Mouse (Mus musculus) lung, embryonic 15.5 days (tissue): ENCODE measurements around the gene Rtbdn. TPM values are rescaled to one million over a fixed set of nuclear protein-coding genes. Genes with fewer than 3 reads are reported as not detected.

Experiments used
- ATAC-seq: fragments of 200-750 bp; cut with Nextera tagmentation; 2 replicates; pipeline ENCODE4 v1.8.0; 2017; ENCODE audit warnings: moderate number of reproducible peaks, borderline replicate concordance; ENCODE audit not compliant: low FRiP score, low TSS enrichment; ENCODE audit errors: extremely low read depth
- H3K27ac ChIP-seq: fragments of 300-500 bp; sonication (generic); 2 replicates; pipeline ENCODE4 v1.5.1; 2015; ENCODE audit warnings: moderate library complexity, mild to moderate bottlenecking, inconsistent platforms
- H3K27me3 ChIP-seq: fragments of 300-500 bp; sonication (generic); 2 replicates; pipeline ENCODE4 v1.6.1; 2015; ENCODE audit warnings: inconsistent platforms
- H3K36me3 ChIP-seq: fragments of 300-500 bp; sonication (generic); 2 replicates; pipeline ENCODE4 v1.6.1; 2015; ENCODE audit warnings: inconsistent platforms
- H3K4me1 ChIP-seq: fragments of 300-500 bp; sonication (generic); 2 replicates; pipeline ENCODE4 v1.6.1; 2015; ENCODE audit warnings: inconsistent platforms
- H3K4me2 ChIP-seq: fragments of 300-500 bp; sonication (generic); 2 replicates; pipeline ENCODE4 v1.6.1; 2015; ENCODE audit warnings: inconsistent platforms, mild to moderate bottlenecking, moderate library complexity
- H3K4me3 ChIP-seq: fragments of 300-500 bp; sonication (generic); 2 replicates; pipeline ENCODE4 v1.5.1; 2015; ENCODE audit warnings: mild to moderate bottlenecking, inconsistent platforms
- H3K9ac ChIP-seq: fragments of 300-500 bp; sonication (generic); 2 replicates; pipeline ENCODE4 v1.6.1; 2015; ENCODE audit warnings: inconsistent platforms
- H3K9me3 ChIP-seq: fragments of 300-500 bp; sonication (generic); 2 replicates; pipeline ENCODE4 v1.6.1; 2016; ENCODE audit warnings: inconsistent platforms
- WGBS: fragments of 180-500 bp; shearing (Covaris S2); methylation state at CpG from one replicate; pipeline ENCODE4 v1.1.7; 2015; 5-methylcytosine and 5-hydroxymethylcytosine counted together
- polyA plus RNA-seq: library from polyadenylated mRNA; unstranded; fragments of >200 nt; fragmentation: Nextera tagmentation; extraction: Ambion mirVana; gene quantifications from 2 replicates; pipeline ENCODE4 v1.2.1, GENCODE M21; 2015

Rtbdn gene
- polyA plus RNA-seq, 1 experiment from 2014 or later = 0.12 TPM

GRCm38 (mm10) chr8:84967532-84968304, 20.9 kb downstream of the Rtbdn start:
- no peak overlapping the region for H3K27ac ChIP-seq
- no peaks in the 10 kb centered on the region for H3K9me3 ChIP-seq
- no peak for ATAC-seq
- H3K4me1 ChIP-seq = peaks cover 39% of the 10 kb centered on the region
- no peak overlapping the region; the same call in 1 of the 2 replicates for H3K4me3 ChIP-seq
- H3K27me3 ChIP-seq = no peaks in the 10 kb centered on the region
- 88% methylated on average over 13 of the region's 13 CpGs for WGBS
- H3K4me2 ChIP-seq = 0 out of 2 replicates have a peak overlapping the region, but pooled peaks have one; percentile 77
- H3K9ac ChIP-seq = no peak overlapping the region
- H3K36me3 ChIP-seq = peaks cover 22% of the 10 kb centered on the region

- Histone ChIP-seq H3K27ac (peak overlapping the region; percentile 89), H3K4me1 (peaks cover 39% of the 10 kb centered on the region), H3K27me3 (no peaks in the 10 kb centered on the region), H3K36me3 (peaks cover 30% of the 10 kb centered on the region), H3K9ac (peak overlapping the region; percentile 83), H3K9me3 (no peaks in the 10 kb centered on the region), H3K4me2 (peak overlapping the region; percentile 77), H3K4me3 (peak overlapping the region; percentile 67)
- 11% methylated on average over 2 of the region's 2 CpGs for WGBS
- ATAC-seq = no peak
Observed at GRCm38 (mm10) chr8:84968650-84969049, 21.9 kb downstream of the Rtbdn start.

GRCm38 (mm10) chr8:84969241-84970134, 22.7 kb downstream of the Rtbdn start, which contains the start of the genes Gm49661, Prdx2 and Rnaseh2a:
Gene Gm49661, minus strand, starts transcription at chr8:84969433.
Gene Prdx2, plus strand, starts transcription at chr8:84969587.
Gene Rnaseh2a, minus strand, starts transcription at chr8:84969767.
- peak within 1 kb of the TSS; percentile 67 for H3K4me3 ChIP-seq
- peaks cover 35% of the 10 kb centered on the region for H3K36me3 ChIP-seq
- no peaks in the 10 kb centered on the region for H3K9me3 ChIP-seq
- peak; percentile 65 for ATAC-seq
- peak within 1 kb of the TSS; percentile 89 for H3K27ac ChIP-seq
- no peaks in the 10 kb centered on the region for H3K27me3 ChIP-seq
- H3K4me1 ChIP-seq = peaks cover 41% of the 10 kb centered on the region
- peak within 1 kb of the TSS; percentile 83 for H3K9ac ChIP-seq
- peak within 1 kb of the TSS; percentile 77 for H3K4me2 ChIP-seq
- WGBS = under 1% methylated on average over 56 of the region's 56 CpGs

GRCm38 (mm10) chr8:84970135-84970790, 23.5 kb downstream of the Rtbdn start:
- no peak for ATAC-seq
- Histone ChIP-seq H3K9me3 (no peaks in the 10 kb centered on the region), H3K4me1 (peaks cover 42% of the 10 kb centered on the region), H3K27ac (peak overlapping the region; percentile 89), H3K4me3 (peak overlapping the region; percentile 67), H3K27me3 (no peaks in the 10 kb centered on the region), H3K36me3 (peaks cover 38% of the 10 kb centered on the region), H3K9ac (peak overlapping the region; percentile 83), H3K4me2 (peak overlapping the region; percentile 77)
- WGBS = 7% methylated on average over 21 of the region's 21 CpGs

- Histone ChIP-seq H3K36me3 (peaks cover 38% of the 10 kb centered on the region), H3K27me3 (no peaks in the 10 kb centered on the region), H3K27ac (no peak overlapping the region), H3K4me3 (peak overlapping the region; percentile 67), H3K9ac (peak overlapping the region; percentile 83; the same call in 1 of the 2 replicates), H3K9me3 (no peaks in the 10 kb centered on the region), H3K4me1 (peaks cover 47% of the 10 kb centered on the region), H3K4me2 (peak overlapping the region; percentile 77)
- no peak for ATAC-seq
- WGBS = 59% methylated on average over 5 of the region's 5 CpGs
Observed at GRCm38 (mm10) chr8:84970913-84971312, 24.1 kb downstream of the Rtbdn start.

GRCm38 (mm10) chr8:84973079-84973478, 26.3 kb downstream of the Rtbdn start:
- WGBS = 94% methylated on average over 1 of the region's 1 CpGs
- Histone ChIP-seq H3K4me2 (no peak overlapping the region), H3K9me3 (no peaks in the 10 kb centered on the region), H3K4me3 (no peak overlapping the region), H3K27me3 (no peaks in the 10 kb centered on the region), H3K36me3 (peaks cover 38% of the 10 kb centered on the region), H3K4me1 (peaks cover 52% of the 10 kb centered on the region), H3K27ac (no peak overlapping the region), H3K9ac (no peak overlapping the region)
- no peak for ATAC-seq

- Histone ChIP-seq H3K27ac (no peak overlapping the region), H3K9me3 (no peaks in the 10 kb centered on the region)
- WGBS = 54% methylated on average over 4 of the region's 4 CpGs
Observed at GRCm38 (mm10) chr8:84973803-84974542, 27.2 kb downstream of the Rtbdn start.

GRCm38 (mm10) chr8:84974543-84975142, 27.9 kb downstream of the Rtbdn start:
- no peak overlapping the region for H3K9ac ChIP-seq
- H3K9me3 ChIP-seq = no peaks in the 10 kb centered on the region
- H3K27me3 ChIP-seq = no peaks in the 10 kb centered on the region
- ATAC-seq = no peak
- H3K4me3 ChIP-seq = no peak overlapping the region
- peaks cover 58% of the 10 kb centered on the region for H3K4me1 ChIP-seq
- peaks cover 38% of the 10 kb centered on the region for H3K36me3 ChIP-seq
- 74% methylated on average over 8 of the region's 8 CpGs for WGBS
- no peak overlapping the region for H3K4me2 ChIP-seq
- H3K27ac ChIP-seq = no peak overlapping the region; the same call in 1 of the 2 replicates

More at GRCm38 (mm10) chr8:84973803-84974542, 27.2 kb downstream of the Rtbdn start:
- H3K4me1 ChIP-seq = peaks cover 52% of the 10 kb centered on the region
- no peak for ATAC-seq
- peaks cover 38% of the 10 kb centered on the region for H3K36me3 ChIP-seq
- H3K4me2 ChIP-seq = no peak overlapping the region
- no peaks in the 10 kb centered on the region for H3K27me3 ChIP-seq
- H3K4me3 ChIP-seq = no peak overlapping the region
- no peak overlapping the region for H3K9ac ChIP-seq

- Histone ChIP-seq H3K36me3 (peaks cover 38% of the 10 kb centered on the region), H3K4me3 (peak overlapping the region; percentile 61; the same call in 1 of the 2 replicates), H3K9me3 (no peaks in the 10 kb centered on the region), H3K27me3 (no peaks in the 10 kb centered on the region), H3K4me2 (peak overlapping the region; percentile 99), H3K27ac (peak overlapping the region; percentile 93), H3K9ac (no peak overlapping the region), H3K4me1 (peaks cover 65% of the 10 kb centered on the region)
- 39% methylated on average over 7 of the region's 7 CpGs for WGBS
- no peak for ATAC-seq
Observed at GRCm38 (mm10) chr8:84975434-84975833, 28.6 kb downstream of the Rtbdn start.

GRCm38 (mm10) chr8:84976031-84976762, 29.4 kb downstream of the Rtbdn start:
- WGBS = 2% methylated on average over 60 of the region's 61 CpGs
- H3K9me3 ChIP-seq = no peaks in the 10 kb centered on the region
- peak overlapping the region; percentile 61 for H3K4me3 ChIP-seq
- peak; percentile 71 for ATAC-seq
- H3K27ac ChIP-seq = peak overlapping the region; percentile 93
- H3K36me3 ChIP-seq = peaks cover 31% of the 10 kb centered on the region
- H3K4me2 ChIP-seq = peak overlapping the region; percentile 99
- peak overlapping the region; percentile 81 for H3K9ac ChIP-seq
- H3K27me3 ChIP-seq = no peaks in the 10 kb centered on the region
- peaks cover 65% of the 10 kb centered on the region for H3K4me1 ChIP-seq
